Mouse (Mus musculus) embryonic facial prominence, embryonic 11.5 days (tissue): ENCODE measurements around the gene Fgfr2. TPM values are rescaled to one million over a fixed set of nuclear protein-coding genes. Genes with fewer than 3 reads are reported as not detected.

Source experiments
- ATAC-seq: fragments of 200-750 bp; cut with Nextera tagmentation; replicated peaks from 2 replicates; pipeline ENCODE4 v1.8.0; 2017; ENCODE audit warnings: low read depth; ENCODE audit not compliant: insufficient number of reproducible peaks, low FRiP score, low TSS enrichment
- DNase-seq: peaks from one replicate; pipeline ENCODE4 v3.0.0-alpha.2; 2015; ENCODE audit warnings: low spot score
- H3K27ac ChIP-seq: fragments of 300-500 bp; sonication (generic); replicated peaks from 2 replicates; pipeline ENCODE4 v1.5.1; 2014; ENCODE audit warnings: mild to moderate bottlenecking, low read depth, low read length, control low read depth
- H3K27me3 ChIP-seq: fragments of 300-500 bp; sonication (generic); 2 replicates; pipeline ENCODE4 v1.6.1; 2014; ENCODE audit warnings: mild to moderate bottlenecking, low read length, moderate library complexity, mixed read lengths; ENCODE audit not compliant: control insufficient read depth, insufficient read depth
- H3K36me3 ChIP-seq: fragments of 300-500 bp; sonication (generic); replicated peaks from 2 replicates; pipeline ENCODE4 v1.6.1; 2014; ENCODE audit warnings: low read depth, mild to moderate bottlenecking, low read length, moderate library complexity, mixed read lengths; ENCODE audit not compliant: control insufficient read depth, insufficient read depth
- H3K4me1 ChIP-seq: fragments of 300-500 bp; sonication (generic); 2 replicates; pipeline ENCODE4 v1.6.1; 2014; ENCODE audit warnings: low read length, mixed read lengths; ENCODE audit not compliant: control insufficient read depth, insufficient read depth
- H3K4me2 ChIP-seq: fragments of 300-500 bp; sonication (generic); 2 replicates; pipeline ENCODE4 v1.6.1; 2014; ENCODE audit warnings: low read depth, mild to moderate bottlenecking, control low read depth, low read length, moderate library complexity
- H3K4me3 ChIP-seq: fragments of 300-500 bp; sonication (generic); 2 replicates; pipeline ENCODE4 v1.5.1; 2014; ENCODE audit warnings: low read depth, low read length, control low read depth
- H3K9ac ChIP-seq: fragments of 300-500 bp; sonication (generic); replicated peaks from 2 replicates; pipeline ENCODE4 v1.6.1; 2014; ENCODE audit warnings: mild to moderate bottlenecking, control low read depth, low read length
- H3K9me3 ChIP-seq: fragments of 300-500 bp; sonication (generic); replicated peaks from 2 replicates; pipeline ENCODE4 v1.6.1; 2016; ENCODE audit warnings: mild to moderate bottlenecking, low read length, inconsistent platforms, mixed read lengths; ENCODE audit not compliant: control insufficient read depth
- WGBS: fragments of 180-500 bp; shearing (Covaris S2); extraction: QIAGEN DNeasy Blood & Tissue Kit; methylation state at CpG from one replicate; pipeline ENCODE4 v1.1.7; 2014; 5-methylcytosine and 5-hydroxymethylcytosine counted together
- polyA plus RNA-seq: library from polyadenylated mRNA; unstranded; fragments of >200 nt; fragmentation: Nextera tagmentation; extraction: Ambion mirVana; gene quantifications from 2 replicates; pipeline ENCODE4 v1.2.1, GENCODE M21; 2014

Gene Fgfr2
- polyA plus RNA-seq, 1 experiment from 2014 or later: 75.6 TPM

DNA sequence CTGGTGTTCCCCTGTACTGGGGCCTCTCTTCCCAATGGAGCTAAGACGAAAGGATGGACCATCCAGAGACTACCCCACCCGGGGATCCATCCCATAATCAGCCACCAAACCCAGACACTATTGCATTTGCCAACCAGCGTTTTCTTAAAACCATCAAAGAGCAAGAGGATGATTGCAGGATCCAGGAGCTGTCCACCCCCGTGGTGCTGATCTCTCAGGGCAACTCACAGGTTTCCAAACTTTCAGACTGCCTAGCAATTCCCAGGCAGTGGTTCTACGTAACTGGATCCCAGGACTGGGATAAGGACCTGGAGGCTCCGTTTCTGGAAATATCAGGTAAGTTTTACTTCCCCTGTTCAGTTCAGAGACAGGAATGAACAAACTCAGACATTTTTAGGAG lies 1162.6 kb downstream of the Fgfr2 start:
- DNase-seq (peak; percentile 87), ATAC-seq (no peak)
- H3K9me3 ChIP-seq: no peaks in the 10 kb centered on the region
- H3K27me3 ChIP-seq: peaks cover 3% of the 10 kb centered on the region
- no peak overlapping the region for H3K4me3 ChIP-seq
- H3K27ac ChIP-seq: no peak overlapping the region
- WGBS: 27% methylated on average over 6 of the region's 6 CpGs
- H3K36me3 ChIP-seq: no peaks in the 10 kb centered on the region
- no peak overlapping the region for H3K9ac ChIP-seq
- no peaks in the 10 kb centered on the region for H3K4me1 ChIP-seq
- H3K4me2 ChIP-seq: no peak overlapping the region

DNA sequence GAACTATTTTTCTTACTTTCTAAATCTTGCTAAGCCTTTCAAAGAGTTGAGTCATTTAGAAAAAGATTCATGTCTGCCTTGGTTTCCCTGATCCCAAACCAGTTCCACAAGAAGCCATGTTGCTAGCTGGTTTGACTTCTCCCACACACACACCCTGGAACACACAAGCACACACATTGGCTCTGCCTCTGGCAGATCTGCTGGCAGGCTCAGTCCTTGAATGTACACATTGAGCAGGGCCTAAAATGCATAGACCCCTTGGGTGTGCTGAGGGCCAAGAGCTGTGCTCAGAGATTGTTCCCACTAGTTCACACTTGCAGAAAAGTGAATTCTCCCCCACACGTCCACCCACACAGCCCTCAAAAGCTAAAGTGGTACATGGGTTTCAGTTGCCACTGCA lies 1164.4 kb downstream of the Fgfr2 start:
- Histone ChIP-seq H3K27ac (no peak overlapping the region), H3K9ac (no peak overlapping the region), H3K4me1 (no peaks in the 10 kb centered on the region), H3K4me2 (no peak overlapping the region), H3K9me3 (no peaks in the 10 kb centered on the region), H3K36me3 (no peaks in the 10 kb centered on the region), H3K27me3 (no peaks in the 10 kb centered on the region), H3K4me3 (no peak overlapping the region)
- DNase-seq (no peak), ATAC-seq (no peak)
- WGBS: 78% methylated on average over 1 of the region's 1 CpGs

DNA sequence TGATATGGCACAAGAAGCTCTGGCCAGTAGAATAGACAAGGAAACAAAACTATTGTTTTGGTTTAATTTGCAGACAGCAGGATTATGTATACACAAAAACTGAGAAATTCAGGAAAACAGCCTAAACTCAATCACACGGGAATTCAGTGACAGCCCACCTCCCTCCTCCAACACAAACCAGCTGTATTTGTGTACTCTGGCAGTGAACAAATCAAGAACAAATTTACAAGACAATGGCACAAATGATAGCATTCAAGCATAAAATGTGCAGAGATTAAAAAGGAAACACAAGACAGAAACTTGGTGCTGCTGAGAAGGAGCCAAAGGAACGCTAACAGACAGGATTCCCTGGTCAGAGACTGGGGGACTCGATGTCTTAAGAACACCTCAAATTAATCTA lies 1169.7 kb downstream of the Fgfr2 start:
- no peak overlapping the region for H3K4me3 ChIP-seq
- no peaks in the 10 kb centered on the region for H3K36me3 ChIP-seq
- no peaks in the 10 kb centered on the region for H3K4me1 ChIP-seq
- no peaks in the 10 kb centered on the region for H3K27me3 ChIP-seq
- DNase-seq (no peak), ATAC-seq (no peak)
- 65% methylated on average over 3 of the region's 3 CpGs for WGBS
- H3K9me3 ChIP-seq: no peaks in the 10 kb centered on the region
- H3K4me2 ChIP-seq: no peak overlapping the region
- no peak overlapping the region for H3K27ac ChIP-seq
- H3K9ac ChIP-seq: no peak overlapping the region

DNA sequence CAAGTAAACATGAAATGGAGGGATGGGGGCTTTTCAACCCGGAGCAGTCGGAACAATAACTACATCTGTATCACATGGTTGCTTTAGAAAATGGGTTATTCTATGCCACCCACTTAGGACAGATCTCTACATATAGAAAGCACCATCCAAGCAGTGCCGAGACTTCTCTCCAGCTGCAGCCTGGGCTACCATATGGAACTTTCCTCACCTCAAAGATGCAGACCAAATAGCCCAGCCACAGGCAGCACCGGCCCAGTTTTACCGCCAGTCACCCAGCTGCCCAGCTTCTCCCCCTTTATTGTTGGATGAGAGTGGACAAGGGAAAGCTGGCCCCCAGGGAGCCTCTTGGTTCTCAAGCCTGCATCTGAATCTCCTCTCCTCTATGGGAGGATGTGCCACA lies 1172.0 kb downstream of the Fgfr2 start:
- H3K27me3 ChIP-seq: no peaks in the 10 kb centered on the region
- H3K4me2 ChIP-seq: no peak overlapping the region
- DNase-seq (no peak), ATAC-seq (no peak)
- H3K27ac ChIP-seq: no peak overlapping the region
- no peaks in the 10 kb centered on the region for H3K36me3 ChIP-seq
- H3K4me1 ChIP-seq: no peaks in the 10 kb centered on the region
- no peaks in the 10 kb centered on the region for H3K9me3 ChIP-seq
- H3K4me3 ChIP-seq: no peak overlapping the region
- WGBS: 84% methylated on average over 5 of the region's 5 CpGs
- no peak overlapping the region for H3K9ac ChIP-seq

DNA sequence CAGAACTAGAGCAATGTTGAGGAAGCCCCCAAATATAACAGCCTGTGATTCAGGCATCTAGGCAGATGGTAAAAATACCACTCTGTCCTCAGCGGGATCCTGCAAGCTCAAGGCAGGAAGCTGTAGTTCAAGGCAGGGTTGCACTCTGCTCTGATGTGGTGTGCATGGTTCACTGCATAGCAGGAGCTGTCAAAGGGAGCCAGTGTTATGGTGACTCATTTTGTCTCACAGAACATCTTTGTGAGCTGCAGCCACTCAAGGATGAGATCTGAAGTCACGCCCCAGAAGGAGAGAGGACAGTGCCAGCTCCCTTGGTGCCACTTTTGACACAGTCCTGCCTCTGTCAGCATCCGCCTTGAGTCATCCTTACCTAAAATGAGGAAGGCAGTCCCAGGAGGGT lies 1185.5 kb downstream of the Fgfr2 start:
- Histone ChIP-seq H3K4me3 (no peak overlapping the region), H3K4me1 (no peaks in the 10 kb centered on the region), H3K36me3 (no peaks in the 10 kb centered on the region), H3K4me2 (no peak overlapping the region), H3K9me3 (no peaks in the 10 kb centered on the region), H3K27ac (no peak overlapping the region), H3K9ac (no peak overlapping the region), H3K27me3 (no peaks in the 10 kb centered on the region)
- 68% methylated on average over 3 of the region's 3 CpGs for WGBS
- ATAC-seq (no peak), DNase-seq (no peak)

DNA sequence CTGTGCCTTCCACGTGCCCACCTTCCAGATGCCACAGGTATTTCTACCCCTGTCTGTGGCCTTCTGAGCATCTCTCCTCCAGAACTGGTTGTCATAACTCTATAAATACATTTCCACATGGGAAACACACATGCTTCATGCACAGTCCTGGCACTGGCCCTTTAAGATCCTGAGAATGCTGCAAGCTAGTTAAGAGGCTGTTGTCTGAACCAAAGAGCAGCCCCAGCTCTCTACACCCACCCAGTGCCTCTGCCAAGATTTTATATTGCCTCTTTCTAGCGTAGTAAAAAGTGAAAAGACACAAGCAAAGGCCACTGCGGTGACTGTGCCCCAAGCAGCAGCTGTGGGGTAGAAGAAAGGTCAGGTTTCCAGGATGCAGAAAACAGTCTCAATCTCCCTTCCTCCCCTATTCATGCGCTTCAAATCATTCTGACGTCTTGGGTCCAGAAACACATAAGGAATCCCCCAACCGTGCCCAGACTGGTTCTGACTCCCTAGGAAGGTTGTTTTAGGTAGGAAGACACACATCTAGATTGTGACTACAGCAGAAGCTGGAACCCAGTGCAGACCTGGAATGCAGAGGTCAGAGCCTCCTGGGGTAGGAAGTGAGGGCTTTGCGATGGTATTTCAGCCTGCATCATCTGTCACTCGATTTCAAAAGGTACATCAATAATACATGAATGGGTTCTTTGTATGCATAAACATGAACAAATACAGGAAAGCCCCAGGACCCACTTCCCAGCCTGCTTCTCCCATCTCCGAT lies 1195.7 kb downstream of the Fgfr2 start:
- 43% methylated on average over 9 of the region's 9 CpGs for WGBS
- DNase-seq (no peak), ATAC-seq (no peak)
- Histone ChIP-seq H3K4me2 (no peak overlapping the region), H3K9ac (no peak overlapping the region), H3K9me3 (no peaks in the 10 kb centered on the region), H3K4me3 (no peak overlapping the region), H3K4me1 (no peaks in the 10 kb centered on the region), H3K36me3 (no peaks in the 10 kb centered on the region), H3K27ac (no peak overlapping the region), H3K27me3 (no peaks in the 10 kb centered on the region)

DNA sequence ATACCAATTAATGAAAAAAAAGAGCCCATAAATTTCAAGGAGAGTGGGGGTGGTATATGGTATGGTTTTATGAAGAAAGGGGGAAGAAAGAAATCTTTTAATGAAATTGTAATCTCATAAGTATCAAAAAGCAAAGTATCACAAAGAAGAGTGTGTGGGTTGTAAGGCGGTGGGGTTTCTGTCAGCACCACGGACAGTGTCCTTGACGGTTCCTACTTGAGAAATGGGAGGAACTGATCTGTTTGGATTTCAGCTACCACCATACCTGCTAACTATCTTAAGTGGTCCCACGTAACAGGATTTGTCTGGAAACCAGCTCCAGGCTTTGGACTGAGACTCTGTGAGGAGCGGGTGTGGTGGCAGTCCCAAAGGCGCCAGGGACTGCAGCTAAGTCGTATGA lies 1205.8 kb downstream of the Fgfr2 start:
- Histone ChIP-seq H3K27me3 (no peaks in the 10 kb centered on the region), H3K27ac (no peak overlapping the region), H3K36me3 (no peaks in the 10 kb centered on the region), H3K9me3 (no peaks in the 10 kb centered on the region), H3K4me3 (no peak overlapping the region), H3K4me2 (no peak overlapping the region), H3K4me1 (no peaks in the 10 kb centered on the region), H3K9ac (no peak overlapping the region)
- no peak for ATAC-seq
- 52% methylated on average over 7 of the region's 7 CpGs for WGBS
- peak; percentile 72 for DNase-seq

DNA sequence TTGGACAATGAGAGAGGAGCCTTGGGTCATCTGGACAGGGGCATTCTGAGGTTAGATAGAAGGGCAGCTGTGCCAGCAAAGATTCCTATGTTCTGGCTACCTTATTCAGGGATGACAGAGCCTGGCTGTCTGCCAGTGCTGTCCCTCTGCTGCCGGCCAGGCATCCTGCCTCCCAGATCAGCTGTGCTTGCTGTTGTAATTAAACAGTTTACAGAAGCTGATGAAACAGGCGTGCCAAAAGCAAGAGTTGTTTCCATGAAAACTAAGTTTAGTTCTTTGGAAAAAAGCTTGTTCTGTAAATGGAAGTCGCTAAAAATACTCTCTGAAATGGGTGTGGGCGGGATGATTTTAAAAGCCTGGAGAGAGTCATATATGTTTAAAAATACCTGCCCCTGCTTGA lies 1213.5 kb downstream of the Fgfr2 start:
- ATAC-seq: no peak
- WGBS: 71% methylated on average over 4 of the region's 4 CpGs

More for the DNA sequence above, 1213.5 kb downstream of the Fgfr2 start:
- Histone ChIP-seq H3K4me3 (no peak overlapping the region), H3K9me3 (no peaks in the 10 kb centered on the region), H3K9ac (no peak overlapping the region), H3K36me3 (no peaks in the 10 kb centered on the region), H3K27ac (no peak overlapping the region), H3K4me1 (no peaks in the 10 kb centered on the region), H3K27me3 (no peaks in the 10 kb centered on the region), H3K4me2 (no peak overlapping the region)
- no peak for DNase-seq
